Mouse (Mus musculus) frontal cortex, postnatal 14 days (tissue): ENCODE data around the gene Fgfr2.
"Not testable (repeated sequence)": the region's sequence is repeated elsewhere in the genome, so short reads cannot be mapped to it uniquely, and the experiment has no call there.

Source experiments
- DNase-seq, 2 experiments: peaks; one replicate each; pipeline ENCODE4 v3.0.0; 2022; ENCODE audit warnings: low spot score in 2 of 2

The Fgfr2 gene

GRCm38 (mm10) chr7:131223086-131223485 lies 1900.1 kb downstream of the Fgfr2 start:
- DNase-seq, result no peak

- no peak for DNase-seq
Observed at GRCm38 (mm10) chr7:131187996-131188395, 1935.2 kb downstream of the Fgfr2 start.

- DNase-seq, result peak; percentile 8 to 16
Observed at GRCm38 (mm10) chr7:131187047-131187446, 1936.1 kb downstream of the Fgfr2 start.

GRCm38 (mm10) chr7:131184339-131184738 lies 1938.8 kb downstream of the Fgfr2 start:
- no peak for DNase-seq

GRCm38 (mm10) chr7:131182685-131183084 lies 1940.5 kb downstream of the Fgfr2 start:
- DNase-seq, result no peak

- no peak for DNase-seq
Observed at GRCm38 (mm10) chr7:131174121-131174520, 1949.0 kb downstream of the Fgfr2 start, which contains the start of gene 5430419D17Rik. Gene 5430419D17Rik (plus strand): TSS chr7:131174402.

GRCm38 (mm10) chr7:131169099-131169498 lies 1954.1 kb downstream of the Fgfr2 start:
- DNase-seq, result no peak

- DNase-seq, result no peak
Observed at GRCm38 (mm10) chr7:131167771-131168170, 1955.4 kb downstream of the Fgfr2 start.

- DNase-seq, result no peak
Observed at GRCm38 (mm10) chr7:131162251-131162650, 1960.9 kb downstream of the Fgfr2 start.

- DNase-seq, result no peak
Observed at GRCm38 (mm10) chr7:131153044-131153443, 1970.1 kb downstream of the Fgfr2 start.

- no peak for DNase-seq
Observed at GRCm38 (mm10) chr7:131150179-131150578, 1973.0 kb downstream of the Fgfr2 start.

- DNase-seq, result no peak
Observed at GRCm38 (mm10) chr7:131146214-131146613, 1976.9 kb downstream of the Fgfr2 start, which contains the start of gene 4933402N03Rik. Gene 4933402N03Rik (minus strand): TSS chr7:131146314.

GRCm38 (mm10) chr7:131133181-131133580 lies 1990.0 kb downstream of the Fgfr2 start:
- no peak for DNase-seq

- no peak for DNase-seq
Observed at GRCm38 (mm10) chr7:131130021-131130420, 1993.1 kb downstream of the Fgfr2 start.

- DNase-seq, result peak in 1 of 2 experiments; percentile 4
Observed at GRCm38 (mm10) chr7:131122210-131122807, 2000.8 kb downstream of the Fgfr2 start.

GRCm38 (mm10) chr7:131114434-131114833 lies 2008.7 kb downstream of the Fgfr2 start:
- no peak for DNase-seq

GRCm38 (mm10) chr7:131113676-131114075 lies 2009.5 kb downstream of the Fgfr2 start:
- DNase-seq, result peak in 1 of 2 experiments; percentile 4

GRCm38 (mm10) chr7:131112486-131112885 lies 2010.7 kb downstream of the Fgfr2 start:
- DNase-seq, result peak; percentile 13 to 73

GRCm38 (mm10) chr7:131082403-131082802 lies 2040.7 kb downstream of the Fgfr2 start:
- DNase-seq, result not testable (repeated sequence)

GRCm38 (mm10) chr7:131075956-131076355 lies 2047.2 kb downstream of the Fgfr2 start:
- DNase-seq, result peak in 1 of 2 experiments; percentile 19

- not testable (repeated sequence) for DNase-seq
Observed at GRCm38 (mm10) chr7:131074098-131074497, 2049.1 kb downstream of the Fgfr2 start.

- not testable (repeated sequence) for DNase-seq
Observed at GRCm38 (mm10) chr7:131073476-131073875, 2049.7 kb downstream of the Fgfr2 start.

- peak in 1 of 2 experiments; percentile 8 for DNase-seq
Observed at GRCm38 (mm10) chr7:131068191-131068590, 2055.0 kb downstream of the Fgfr2 start.

GRCm38 (mm10) chr7:131062541-131062940 lies 2060.6 kb downstream of the Fgfr2 start:
- DNase-seq, result no peak
